Mouse (Mus musculus) hindbrain, postnatal 0 days (tissue): ENCODE data around the gene Mapk14. TPM values are rescaled to one million over a fixed set of nuclear protein-coding genes. Genes with fewer than 3 reads are reported as not detected.

Experiments
- ATAC-seq: fragments of 200-750 bp; cut with Nextera tagmentation; 2 replicates; pipeline ENCODE4 v1.8.0; 2017; ENCODE audit warnings: mild to moderate bottlenecking, moderate TSS enrichment, moderate library complexity
- DNase-seq: peaks from one replicate; pipeline ENCODE4 v3.0.0-alpha.2; 2015; ENCODE audit warnings: low spot score
- H3K27ac ChIP-seq: fragments of 300-500 bp; sonication (generic); 2 replicates; pipeline ENCODE4 v1.5.1; 2014; ENCODE audit warnings: mild to moderate bottlenecking
- H3K27me3 ChIP-seq: fragments of 300-500 bp; sonication (generic); 2 replicates; pipeline ENCODE4 v1.6.1; 2014; ENCODE audit warnings: low read length, mixed read lengths; ENCODE audit not compliant: insufficient read depth
- H3K36me3 ChIP-seq: fragments of 300-500 bp; sonication (generic); 2 replicates; pipeline ENCODE4 v1.6.1; 2014; ENCODE audit warnings: low read length, mixed read lengths; ENCODE audit not compliant: insufficient read depth
- H3K4me1 ChIP-seq: fragments of 300-500 bp; sonication (generic); 2 replicates; pipeline ENCODE4 v1.6.1; 2014; ENCODE audit warnings: antibody characterized with exemption, low read length, mixed read lengths; ENCODE audit not compliant: insufficient read depth
- H3K4me2 ChIP-seq: fragments of 300-500 bp; sonication (generic); 2 replicates; pipeline ENCODE4 v1.6.1; 2014; ENCODE audit warnings: low read depth, mild to moderate bottlenecking, low read length, moderate library complexity, mixed read lengths
- H3K4me3 ChIP-seq: fragments of 300-500 bp; sonication (generic); 2 replicates; pipeline ENCODE4 v1.5.1; 2014; ENCODE audit warnings: low read length
- H3K9ac ChIP-seq: fragments of 300-500 bp; sonication (generic); replicated peaks from 2 replicates; pipeline ENCODE4 v1.6.1; 2014; ENCODE audit warnings: mild to moderate bottlenecking, low read length, moderate library complexity, mixed read lengths
- H3K9me3 ChIP-seq: fragments of 300-500 bp; sonication (generic); 2 replicates; pipeline ENCODE4 v1.6.1; 2016; ENCODE audit warnings: low read length, mixed read lengths
- CTCF ChIP-seq: IDR thresholded peaks from 2 replicates; pipeline ENCODE4 v1.5.1; 2016; ENCODE audit warnings: antibody characterized with exemption, control low read depth, low read depth
- WGBS: fragments of 180-500 bp; shearing (Covaris S2); extraction: QIAGEN DNeasy Blood & Tissue Kit; methylation state at CpG from one replicate; pipeline ENCODE4 v1.1.7; 2014; 5-methylcytosine and 5-hydroxymethylcytosine counted together
- polyA plus RNA-seq: library from polyadenylated mRNA; unstranded; fragments of >200 nt; fragmentation: Nextera tagmentation; extraction: Ambion mirVana; gene quantifications from 2 replicates; pipeline ENCODE4 v1.2.1, GENCODE M21; 2015
- total RNA-seq: library from RNA; depleted of rRNA; stranded (reverse); fragments of >200 nt; gene quantifications from 2 replicates; pipeline ENCODE4 v1.2.3, GENCODE M21; 2014

Gene Mapk14
- total and polyA plus RNA-seq, 2 experiments from 2014 or later = 19.5 to 35.7 TPM

DNA sequence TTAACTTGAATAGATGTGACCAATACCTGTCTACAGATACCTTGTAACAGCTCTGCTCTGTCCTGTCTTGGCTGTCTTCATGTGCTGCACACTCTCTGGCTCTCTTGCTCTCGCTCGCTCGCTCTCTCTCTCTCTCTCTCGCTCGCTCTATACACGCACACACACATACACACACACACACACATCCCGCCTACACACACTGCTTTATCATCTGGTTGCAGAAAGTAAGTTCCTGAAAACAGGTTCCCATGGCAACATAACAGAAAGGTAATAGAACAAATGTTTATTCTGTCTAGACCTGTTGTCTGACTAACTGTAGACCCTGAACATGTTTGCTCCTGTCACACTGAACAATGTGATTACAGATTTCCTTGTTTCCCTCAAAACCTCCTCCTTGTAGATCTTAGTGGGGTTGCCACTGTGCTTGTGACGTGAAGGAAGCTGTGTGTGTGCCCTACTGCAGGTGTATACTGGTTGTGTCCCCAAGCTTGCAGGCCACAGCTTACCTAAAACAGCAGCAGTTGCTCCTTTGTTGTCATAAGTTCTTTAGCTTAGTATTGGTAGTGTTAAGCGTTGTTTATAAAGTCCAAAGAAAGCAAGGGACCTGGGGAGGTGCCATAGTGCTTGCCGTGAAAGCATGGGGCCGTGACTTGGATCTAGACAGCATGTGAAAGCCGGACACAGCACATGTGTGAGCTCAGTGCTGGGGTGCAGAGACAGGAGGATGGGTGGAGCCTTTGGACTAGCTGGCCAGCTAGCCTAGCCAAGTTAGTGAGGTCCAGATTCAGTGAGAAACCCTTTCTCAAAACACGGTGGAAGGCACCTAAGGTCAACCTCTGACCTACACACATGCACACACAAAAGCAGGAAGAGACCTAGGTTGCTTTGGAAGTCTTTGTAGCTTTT, 6.4 kb downstream of the Mapk14 start:
- no peak overlapping the region for H3K4me3 ChIP-seq
- H3K27ac ChIP-seq = peak overlapping the region; percentile 8; the same call in 1 of the 2 replicates
- H3K9ac ChIP-seq = no peak overlapping the region
- no peaks in the 10 kb centered on the region for H3K27me3 ChIP-seq
- TF ChIP-seq CTCF = no peak
- H3K4me1 ChIP-seq = peaks cover 16% of the 10 kb centered on the region
- no peak for ATAC-seq
- H3K36me3 ChIP-seq = no peaks in the 10 kb centered on the region
- no peaks in the 10 kb centered on the region for H3K9me3 ChIP-seq
- DNase-seq = peak; percentile 32
- 69% methylated on average over 13 of the region's 13 CpGs for WGBS
- no peak overlapping the region for H3K4me2 ChIP-seq

DNA sequence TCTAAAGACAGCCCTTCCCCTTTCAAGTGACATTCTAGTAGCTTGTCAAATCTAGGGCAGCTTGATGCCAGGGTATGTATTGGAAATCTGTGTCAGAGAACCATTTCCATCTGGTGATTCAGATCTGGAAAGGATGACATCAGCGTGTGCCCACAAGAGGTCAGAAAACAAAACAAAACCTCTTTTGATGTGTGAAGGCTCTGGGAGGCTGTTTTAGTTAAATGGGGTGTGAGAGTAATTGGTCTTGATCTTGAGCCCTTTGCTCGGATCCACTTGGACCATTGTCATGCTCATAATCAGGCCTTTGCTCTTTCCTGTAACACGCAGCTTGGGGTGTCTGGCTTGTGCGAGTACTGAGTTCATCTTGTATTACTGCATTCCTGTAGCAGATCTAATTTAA, 7.1 kb downstream of the Mapk14 start:
- TF ChIP-seq CTCF = no peak

DNA sequence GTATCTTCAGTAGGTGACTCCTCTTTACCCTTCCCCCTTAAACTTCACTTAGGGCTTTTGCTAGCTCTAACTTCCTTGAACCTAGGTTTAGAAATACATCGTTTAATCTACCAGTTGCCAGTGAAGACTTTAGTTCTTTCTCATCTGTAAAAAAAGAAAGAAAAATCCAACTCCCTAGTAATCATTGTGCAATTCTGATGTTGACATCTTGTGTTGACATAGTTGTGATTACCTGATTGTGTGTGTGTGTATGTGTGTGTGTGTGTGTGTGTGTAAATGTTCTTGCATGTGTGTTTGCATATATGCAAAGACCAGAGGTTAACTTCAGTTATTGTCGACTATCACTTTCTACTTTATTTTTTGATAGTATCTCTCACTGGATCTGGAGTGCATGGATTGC, 7.5 kb downstream of the Mapk14 start:
- Histone ChIP-seq H3K36me3 (no peaks in the 10 kb centered on the region), H3K9me3 (no peaks in the 10 kb centered on the region), H3K27ac (no peak overlapping the region), H3K4me3 (no peak overlapping the region), H3K4me2 (no peak overlapping the region), H3K9ac (no peak overlapping the region), H3K4me1 (peaks cover 6% of the 10 kb centered on the region), H3K27me3 (no peaks in the 10 kb centered on the region)
- WGBS = 84% methylated on average over 2 of the region's 2 CpGs
- ATAC-seq (no peak), DNase-seq (no peak)
- TF ChIP-seq CTCF = no peak

More for the DNA sequence above, 7.1 kb downstream of the Mapk14 start:
- H3K9me3 ChIP-seq = no peaks in the 10 kb centered on the region
- DNase-seq (no peak), ATAC-seq (no peak)
- H3K4me1 ChIP-seq = peaks cover 10% of the 10 kb centered on the region
- peak overlapping the region; percentile 8; the same call in 1 of the 2 replicates for H3K27ac ChIP-seq
- no peaks in the 10 kb centered on the region for H3K27me3 ChIP-seq
- WGBS = 38% methylated on average over 4 of the region's 4 CpGs
- no peak overlapping the region for H3K4me2 ChIP-seq
- no peak overlapping the region for H3K4me3 ChIP-seq
- no peaks in the 10 kb centered on the region for H3K36me3 ChIP-seq
- no peak overlapping the region for H3K9ac ChIP-seq

DNA sequence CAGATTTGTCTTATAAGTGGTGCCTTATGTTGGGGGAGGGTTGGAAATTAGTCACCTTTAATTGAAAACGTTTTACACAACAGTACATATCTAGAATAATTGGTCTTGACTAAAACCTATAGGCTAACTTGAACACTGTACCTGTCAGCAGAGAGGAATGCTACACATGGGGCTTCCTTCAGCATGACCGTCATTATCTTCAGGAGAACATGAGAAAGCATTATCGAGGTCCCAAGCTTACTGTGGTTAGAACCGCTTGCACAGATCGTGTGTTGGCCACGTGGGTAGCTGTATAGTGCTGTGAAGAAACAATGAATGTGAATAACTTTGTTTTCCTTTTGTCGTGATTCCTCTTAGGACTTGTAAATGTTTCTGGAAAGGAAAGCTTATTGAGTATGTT, 8.7 kb downstream of the Mapk14 start:
- H3K36me3 ChIP-seq = no peaks in the 10 kb centered on the region
- H3K4me3 ChIP-seq = no peak overlapping the region
- WGBS = 80% methylated on average over 7 of the region's 7 CpGs

GRCm38 (mm10) chr17:28701171-28701570, 10.0 kb downstream of the Mapk14 start:
- Histone ChIP-seq H3K36me3 (no peaks in the 10 kb centered on the region; the same call in 1 of the 2 replicates), H3K9me3 (no peaks in the 10 kb centered on the region), H3K27ac (no peak overlapping the region), H3K4me3 (no peak overlapping the region), H3K9ac (no peak overlapping the region), H3K4me2 (no peak overlapping the region), H3K4me1 (peaks cover 5% of the 10 kb centered on the region), H3K27me3 (no peaks in the 10 kb centered on the region)
- no peak for ATAC-seq
- TF ChIP-seq CTCF = no peak
- DNase-seq = no peak
- 93% methylated on average over 4 of the region's 4 CpGs for WGBS

More for the DNA sequence above, 8.7 kb downstream of the Mapk14 start:
- no peak overlapping the region for H3K27ac ChIP-seq
- no peak for ATAC-seq
- H3K4me2 ChIP-seq = no peak overlapping the region
- peaks cover 5% of the 10 kb centered on the region for H3K4me1 ChIP-seq
- no peak for TF ChIP-seq CTCF
- no peak for DNase-seq
- H3K27me3 ChIP-seq = no peaks in the 10 kb centered on the region
- no peaks in the 10 kb centered on the region for H3K9me3 ChIP-seq
- no peak overlapping the region for H3K9ac ChIP-seq

DNA sequence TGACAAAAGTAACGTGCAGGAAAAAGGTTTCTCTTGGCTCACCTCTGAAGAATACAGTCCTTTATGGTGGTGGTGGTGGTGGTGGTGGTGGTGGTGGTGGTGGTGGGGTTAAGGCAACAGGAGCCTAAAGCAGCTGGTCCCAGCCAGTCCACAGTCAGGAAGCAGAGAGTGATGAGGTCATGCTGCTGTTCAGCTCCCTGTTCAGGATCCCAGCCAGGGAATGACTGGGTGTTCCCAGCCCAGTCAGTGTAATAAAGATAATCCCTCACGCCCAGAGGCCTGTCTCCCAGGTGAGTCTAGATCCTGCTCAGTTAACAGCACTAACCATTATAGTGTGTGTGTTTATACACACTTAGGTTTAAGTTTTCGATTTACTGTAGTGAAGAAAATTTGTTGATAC, 10.6 kb downstream of the Mapk14 start:
- H3K4me1 ChIP-seq = peaks cover under 1% of the 10 kb centered on the region; the same call in 1 of the 2 replicates
- H3K36me3 ChIP-seq = no peaks in the 10 kb centered on the region; the same call in 1 of the 2 replicates
- no peak overlapping the region for H3K9ac ChIP-seq
- no peak overlapping the region for H3K4me3 ChIP-seq
- no peak overlapping the region for H3K27ac ChIP-seq
- no peak overlapping the region for H3K4me2 ChIP-seq
- H3K9me3 ChIP-seq = no peaks in the 10 kb centered on the region
- no peak for ATAC-seq
- TF ChIP-seq CTCF = no peak
- H3K27me3 ChIP-seq = no peaks in the 10 kb centered on the region
- no peak for DNase-seq
- WGBS = 77% methylated on average over 3 of the region's 3 CpGs

GRCm38 (mm10) chr17:28702646-28703045, 11.5 kb downstream of the Mapk14 start:
- TF ChIP-seq CTCF = no peak
- H3K9ac ChIP-seq = no peak overlapping the region
- H3K4me2 ChIP-seq = no peak overlapping the region
- WGBS = 71% methylated on average over 2 of the region's 2 CpGs
- no peaks in the 10 kb centered on the region for H3K27me3 ChIP-seq
- H3K36me3 ChIP-seq = no peaks in the 10 kb centered on the region; the same call in 1 of the 2 replicates
- no peaks in the 10 kb centered on the region for H3K9me3 ChIP-seq
- no peaks in the 10 kb centered on the region for H3K4me1 ChIP-seq
- DNase-seq (no peak), ATAC-seq (no peak)
- no peak overlapping the region for H3K27ac ChIP-seq
- no peak overlapping the region for H3K4me3 ChIP-seq
